Mouse (Mus musculus) brain, adult 10 weeks (tissue): ENCODE results near the gene Hikeshi. TPM values are rescaled to one million over a fixed set of nuclear protein-coding genes. Genes with fewer than 3 reads are reported as not detected.

Experiments
- polyA plus RNA-seq: library from polyadenylated mRNA; stranded (reverse); fragments of 350-450 nt; fragmentation: Illumina TruSeq; extraction: RNeasy Lipid Tissue Mini Kit (QIAGEN cat#74804); gene quantifications from one replicate; pipeline ENCODE4 v1.2.3, GENCODE M21; 2015; ENCODE audit warnings: low read depth, low replicate concordance

Gene Hikeshi
- 101 TPM for polyA plus RNA-seq

GRCm38 (mm10) chr7:89940571-89941463, at the start of gene Hikeshi:
TSS of gene Hikeshi (minus strand) at chr7:89941204.

GRCm38 (mm10) chr7:89980485-89981422, 39.8 kb upstream of the Hikeshi start, which contains the start of gene Eed:
TSS of gene Eed (minus strand) at chr7:89980983.

GRCm38 (mm10) chr7:89903442-89904343, 37.3 kb downstream of the Hikeshi start, which contains the start of gene Ccdc81:
TSS of gene Ccdc81 (minus strand) at chr7:89903629.

Other genes with a start within 250 kb of the Hikeshi start
- gene Ccdc81, start 37.6 kb downstream of the Hikeshi start, polyA plus RNA-seq: 1.2 TPM
- 22.7 TPM for gene Eed, start 39.8 kb upstream of the Hikeshi start, polyA plus RNA-seq
- gene Picalm, start 189.0 kb upstream of the Hikeshi start, polyA plus RNA-seq: 133 TPM